Mouse (Mus musculus) T-helper 2 cell (primary cell): Measurements from ENCODE around the gene Ash1l.

ENCODE experiments used
- in situ Hi-C: fragments of 300-600 bp; cut with MboI, MseI; formaldehyde crosslinking; loops from one replicate; pipeline ENCODE4 v1.15.1; 2025; ENCODE audit warnings: high pct_unique_total_duplicates

Ash1l gene

GRCm38 (mm10) chr3:89090694-89091655, 140.6 kb downstream of the Ash1l start:
- in situ Hi-C loops, result loop anchor here (5.0 kb wide), 1 partner anchor 61 kb away; no protein-coding TSS in a partner anchor

- in situ Hi-C loops, result loop anchor here (5.0 kb wide), 1 partner anchor 60 kb away; no protein-coding TSS in a partner anchor
Observed at GRCm38 (mm10) chr3:89091811-89092508, 141.5 kb downstream of the Ash1l start.

- in situ Hi-C loops, result loop anchor here (5.0 kb wide), 1 partner anchor 60 kb away; no protein-coding TSS in a partner anchor
Observed at GRCm38 (mm10) chr3:89092509-89093090, 142.2 kb downstream of the Ash1l start.

GRCm38 (mm10) chr3:89093175-89093574, 142.8 kb downstream of the Ash1l start, which contains the start of gene Rusc1:
Rusc1 (minus strand) TSS chr3:89093311.
- in situ Hi-C loops, result loop anchor here (5.0 kb wide), 1 partner anchor 59 kb away; no protein-coding TSS in a partner anchor

- in situ Hi-C loops, result loop anchor here (5.0 kb wide), 1 partner anchor 58 kb away; no protein-coding TSS in a partner anchor
Observed at GRCm38 (mm10) chr3:89094021-89094420, 143.6 kb downstream of the Ash1l start.

GRCm38 (mm10) chr3:89100811-89101210, 150.4 kb downstream of the Ash1l start, which contains the start of gene Gm43738:
Gm43738 (minus strand) TSS chr3:89101099.
- in situ Hi-C loops, result no loop called here

GRCm38 (mm10) chr3:89101459-89101811, 151.0 kb downstream of the Ash1l start:
- in situ Hi-C loops, result no loop called here

GRCm38 (mm10) chr3:89101812-89102494, 151.5 kb downstream of the Ash1l start, which contains the start of gene Fdps:
Fdps (minus strand) TSS chr3:89101959.
- in situ Hi-C loops, result no loop called here

- in situ Hi-C loops, result no loop called here
Observed at GRCm38 (mm10) chr3:89102495-89103290, 152.3 kb downstream of the Ash1l start.

GRCm38 (mm10) chr3:89103291-89103595, 152.8 kb downstream of the Ash1l start:
- in situ Hi-C loops, result no loop called here

GRCm38 (mm10) chr3:89106881-89107280, 156.5 kb downstream of the Ash1l start:
- in situ Hi-C loops, result no loop called here

GRCm38 (mm10) chr3:89107545-89107944, 157.1 kb downstream of the Ash1l start:
- in situ Hi-C loops, result no loop called here

- in situ Hi-C loops, result no loop called here
Observed at GRCm38 (mm10) chr3:89108146-89108545, 157.7 kb downstream of the Ash1l start.

- in situ Hi-C loops, result no loop called here
Observed at GRCm38 (mm10) chr3:89113058-89113457, 162.6 kb downstream of the Ash1l start.

- in situ Hi-C loops, result loop anchor here (5.0 kb wide), 1 partner anchor 42 kb away; no protein-coding TSS in a partner anchor
Observed at GRCm38 (mm10) chr3:89115522-89115921, 165.1 kb downstream of the Ash1l start.

- in situ Hi-C loops, result no loop called here
Observed at GRCm38 (mm10) chr3:89123313-89123712, 172.9 kb downstream of the Ash1l start.

GRCm38 (mm10) chr3:89124241-89124640, 173.8 kb downstream of the Ash1l start:
- in situ Hi-C loops, result no loop called here

- in situ Hi-C loops, result no loop called here
Observed at GRCm38 (mm10) chr3:89125981-89126380, 175.6 kb downstream of the Ash1l start.
